Comparison of ENCODE assay signal across 8 mouse cellular contexts in the genomic region with DNA sequence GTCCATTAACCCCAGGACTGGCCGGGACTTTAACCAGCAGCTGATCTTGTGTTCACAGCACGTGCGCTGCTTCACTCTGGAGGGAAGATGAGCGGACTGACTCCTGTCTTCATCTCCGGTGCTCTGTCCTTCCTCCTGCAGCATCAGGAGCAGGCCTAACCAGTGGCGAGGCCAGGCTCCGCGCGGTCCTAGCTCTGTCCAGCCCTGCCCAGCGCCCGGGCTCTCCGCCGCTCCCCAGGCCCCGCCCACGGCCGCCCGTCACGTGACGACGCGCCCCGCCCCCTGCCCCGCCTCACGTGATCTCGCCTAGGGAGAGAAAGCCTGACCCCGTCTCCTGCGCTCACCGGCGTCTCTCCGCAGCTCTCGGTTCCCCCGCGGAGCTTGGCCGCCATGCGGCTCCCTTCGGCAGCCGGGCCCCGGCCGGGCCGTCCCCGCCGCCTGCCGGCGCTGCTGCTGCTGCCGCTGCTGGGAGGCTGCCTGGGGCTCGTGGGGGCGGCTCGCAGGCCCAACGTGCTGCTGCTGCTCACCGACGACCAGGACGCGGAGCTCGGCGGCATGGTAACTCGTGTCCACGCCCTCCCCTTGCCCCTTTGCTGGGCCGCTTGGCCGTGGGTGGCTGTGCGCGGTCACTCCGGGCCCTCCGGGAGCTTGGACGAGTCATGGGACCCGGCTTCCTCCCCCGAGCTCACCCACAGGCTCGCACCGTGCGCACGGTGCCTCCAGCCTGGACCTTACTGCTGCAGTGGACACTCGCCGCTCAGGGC. TPM values are rescaled to one million over a fixed set of nuclear protein-coding genes. Genes with fewer than 3 reads are reported as not detected.
DNase-seq lines count a peak whose midpoint lies in the region; ATAC-seq lines count a peak whose summit lies in the region.

A gene (plus strand): TSS at position 290 of the 764 bp plus-strand sequence.

- H3K36me3 ChIP-seq in embryonic facial prominence, embryonic 12.5 days, result peaks cover 8% of the 10 kb centered on the region
- H3K36me3 ChIP-seq in limb, embryonic 10.5 days, result peaks cover 22% of the 10 kb centered on the region
- peaks cover 7% of the 10 kb centered on the region for H3K36me3 ChIP-seq in midbrain, embryonic 12.5 days

- peak within 1 kb of the TSS; percentile 61 for H3K27ac ChIP-seq in embryonic facial prominence, embryonic 12.5 days
- H3K27ac ChIP-seq in limb, embryonic 10.5 days, result peak within 1 kb of the TSS; percentile 90
- peak within 1 kb of the TSS; percentile 64 for H3K27ac ChIP-seq in midbrain, embryonic 12.5 days (replicated peaks)

- DNase-seq in 3134 (ENCODE audit: extremely low read depth, insufficient read length, low spot score), result peak; percentile 91
- peak; percentile 95 for DNase-seq in adrenal gland, postnatal 25 days
- peak; percentile 98 for DNase-seq in heart, adult 11 months
- peak; percentile 87 for DNase-seq in kidney, adult 18-20 months
- peak; percentile 100 for DNase-seq in limb, embryonic 10.5 days (ENCODE audit: low spot score)
- peak; percentile 81 for DNase-seq in skeletal muscle tissue, adult 2 months (ENCODE audit: low read depth, low spot score)

- peak; percentile 96 for ATAC-seq in embryonic facial prominence, embryonic 12.5 days (ENCODE audit: insufficient number of reproducible peaks, insufficient read depth, low FRiP score, low TSS enrichment)
- peak; percentile 99 for ATAC-seq in midbrain, embryonic 12.5 days (ENCODE audit: low FRiP score, low read depth)

- no peaks in the 10 kb centered on the region for H3K27me3 ChIP-seq in embryonic facial prominence, embryonic 12.5 days
- H3K27me3 ChIP-seq in limb, embryonic 10.5 days (ENCODE audit: low read depth, poor library complexity, severe bottlenecking), result no peaks in the 10 kb centered on the region
- no peaks in the 10 kb centered on the region for H3K27me3 ChIP-seq in midbrain, embryonic 12.5 days

- no peaks in the 10 kb centered on the region for H3K9me3 ChIP-seq in embryonic facial prominence, embryonic 12.5 days
- no peaks in the 10 kb centered on the region for H3K9me3 ChIP-seq in limb, embryonic 10.5 days (replicated peaks)
- H3K9me3 ChIP-seq in midbrain, embryonic 12.5 days, result no peaks in the 10 kb centered on the region

- peak within 1 kb of the TSS; percentile 87 for H3K9ac ChIP-seq in embryonic facial prominence, embryonic 12.5 days
- peak within 1 kb of the TSS; percentile 91 for H3K9ac ChIP-seq in midbrain, embryonic 12.5 days (replicated peaks)

- under 1% methylated on average over 70 of the region's 72 CpGs for WGBS in embryonic facial prominence, embryonic 12.5 days
- under 1% methylated on average over 72 of the region's 72 CpGs for WGBS in limb, embryonic 10.5 days
- under 1% methylated on average over 70 of the region's 72 CpGs for WGBS in midbrain, embryonic 12.5 days

- H3K4me1 ChIP-seq in embryonic facial prominence, embryonic 12.5 days, result peaks cover 19% of the 10 kb centered on the region
- peaks cover 20% of the 10 kb centered on the region for H3K4me1 ChIP-seq in limb, embryonic 10.5 days
- H3K4me1 ChIP-seq in midbrain, embryonic 12.5 days, result peaks cover 16% of the 10 kb centered on the region

- H3K4me3 ChIP-seq in embryonic facial prominence, embryonic 12.5 days, result peak within 1 kb of the TSS; percentile 95
- H3K4me3 ChIP-seq in limb, embryonic 10.5 days, result peak within 1 kb of the TSS; percentile 98
- peak within 1 kb of the TSS; percentile 94 for H3K4me3 ChIP-seq in midbrain, embryonic 12.5 days

- H3K4me2 ChIP-seq in embryonic facial prominence, embryonic 12.5 days (replicated peaks), result peak within 1 kb of the TSS; percentile 86
- H3K4me2 ChIP-seq in midbrain, embryonic 12.5 days (replicated peaks), result peak within 1 kb of the TSS; percentile 90

RNA-seq across cellular contexts. Expression of the gene that starts here (rescaled TPM):
- 194 and 195 TPM in 2 replicates for total RNA-seq in adrenal gland, postnatal 25 days (2021)
- 53.4 and 55.6 TPM in 2 replicates for polyA plus RNA-seq in embryonic facial prominence, embryonic 12.5 days (2016; fragmentation: Nextera tagmentation; extraction: Ambion mirVana)
- 29.5 and 35.6 TPM in 2 replicates for polyA plus RNA-seq in limb, embryonic 10.5 days (2016; fragmentation: Nextera tagmentation; extraction: Ambion mirVana)
- 40.6 and 42.1 TPM in 2 replicates for polyA plus RNA-seq in midbrain, embryonic 12.5 days (2016; fragmentation: Nextera tagmentation; extraction: Ambion mirVana)

Comparison
In these comparisons a context has a peak if more than half of its experiments do, and no peak if none do; other contexts are left out.
1. Peak in every context shown above with its lines: DNase-seq, ATAC-seq, H3K4me3 ChIP-seq and H3K27ac ChIP-seq.